Mouse (Mus musculus): ENCODE data around the gene Lsamp. TPM values are rescaled to one million over a fixed set of nuclear protein-coding genes. Genes with fewer than 3 reads are reported as not detected.

Gene Lsamp
- polyA plus RNA-seq, 1 experiment = 0.04 TPM

GRCm38 (mm10) chr16:41888546-41889165 lies 1904.5 kb downstream of the Lsamp start:
- 94% methylated on average over 16 of the region's 16 CpGs for WGBS
- Histone ChIP-seq H3K27me3 (ENCODE audit: control insufficient read depth, insufficient read depth, low read length) (no peaks in the 10 kb centered on the region), H3K27ac (ENCODE audit: insufficient read depth, low read length) (no peak overlapping the region), H3K4me1 (ENCODE audit: control insufficient read depth, insufficient read depth, insufficient read length) (no peaks in the 10 kb centered on the region), H3K36me3 (ENCODE audit: control insufficient read depth, insufficient read depth, low read length) (no peaks in the 10 kb centered on the region), H3K4me3 (ENCODE audit: extremely low read depth, insufficient read depth, insufficient read length) (no peak overlapping the region)
- DNase-seq (ENCODE audit: low read depth in 1 of 2, low spot score in 2 of 2) = no peak
- TF ChIP-seq POLR2A (IDR thresholded peaks at IDR 0.05; ENCODE audit: low read depth, low read length) = no peak

GRCm38 (mm10) chr16:41900783-41901182 lies 1916.6 kb downstream of the Lsamp start:
- TF ChIP-seq CTCF (IDR thresholded peaks at IDR 0.05; ENCODE audit: extremely low read depth, insufficient read depth, insufficient read length, insufficient replicate concordance) (no peak), POLR2A (IDR thresholded peaks at IDR 0.05; ENCODE audit: low read depth, low read length) (no peak)
- WGBS = 49% methylated on average over 2 of the region's 2 CpGs
- Histone ChIP-seq H3K27ac (ENCODE audit: insufficient read depth, low read length) (no peak overlapping the region), H3K36me3 (ENCODE audit: control insufficient read depth, insufficient read depth, low read length) (no peaks in the 10 kb centered on the region), H3K27me3 (ENCODE audit: control insufficient read depth, insufficient read depth, low read length) (no peaks in the 10 kb centered on the region), H3K4me3 (ENCODE audit: extremely low read depth, insufficient read depth, insufficient read length) (no peak overlapping the region), H3K4me1 (ENCODE audit: control insufficient read depth, insufficient read depth, insufficient read length) (no peaks in the 10 kb centered on the region)
- DNase-seq (ENCODE audit: low read depth in 1 of 2, low spot score in 2 of 2) = no peak

GRCm38 (mm10) chr16:41903654-41904053 lies 1919.5 kb downstream of the Lsamp start:
- no peaks in the 10 kb centered on the region for H3K36me3 ChIP-seq (ENCODE audit: control insufficient read depth, insufficient read depth, low read length)

GRCm38 (mm10) chr16:41912584-41913193 lies 1928.5 kb downstream of the Lsamp start:
- DNase-seq (ENCODE audit: low read depth in 1 of 2, low spot score in 2 of 2) = no peak
- Histone ChIP-seq H3K36me3 (ENCODE audit: control insufficient read depth, insufficient read depth, low read length) (no peaks in the 10 kb centered on the region), H3K27me3 (ENCODE audit: control insufficient read depth, insufficient read depth, low read length) (no peaks in the 10 kb centered on the region), H3K4me1 (ENCODE audit: control insufficient read depth, insufficient read depth, insufficient read length) (no peaks in the 10 kb centered on the region), H3K4me3 (ENCODE audit: extremely low read depth, insufficient read depth, insufficient read length) (no peak overlapping the region), H3K27ac (ENCODE audit: insufficient read depth, low read length) (no peak overlapping the region)
- no peak for TF ChIP-seq POLR2A (IDR thresholded peaks at IDR 0.05; ENCODE audit: low read depth, low read length)
- no peak for TF ChIP-seq CTCF (IDR thresholded peaks at IDR 0.05; ENCODE audit: extremely low read depth, insufficient read depth, insufficient read length, insufficient replicate concordance)
- WGBS = 84% methylated on average over 4 of the region's 4 CpGs

More at GRCm38 (mm10) chr16:41903654-41904053, 1919.5 kb downstream of the Lsamp start:
- Histone ChIP-seq H3K4me3 (ENCODE audit: extremely low read depth, insufficient read depth, insufficient read length) (no peak overlapping the region), H3K27me3 (ENCODE audit: control insufficient read depth, insufficient read depth, low read length) (no peaks in the 10 kb centered on the region), H3K27ac (ENCODE audit: insufficient read depth, low read length) (no peak overlapping the region), H3K4me1 (ENCODE audit: control insufficient read depth, insufficient read depth, insufficient read length) (no peaks in the 10 kb centered on the region)
- no peak for TF ChIP-seq CTCF (IDR thresholded peaks at IDR 0.05; ENCODE audit: extremely low read depth, insufficient read depth, insufficient read length, insufficient replicate concordance)
- TF ChIP-seq POLR2A (IDR thresholded peaks at IDR 0.05; ENCODE audit: low read depth, low read length) = no peak
- DNase-seq (ENCODE audit: low read depth in 1 of 2, low spot score in 2 of 2) = no peak
- 86% methylated on average over 3 of the region's 3 CpGs for WGBS

DNA sequence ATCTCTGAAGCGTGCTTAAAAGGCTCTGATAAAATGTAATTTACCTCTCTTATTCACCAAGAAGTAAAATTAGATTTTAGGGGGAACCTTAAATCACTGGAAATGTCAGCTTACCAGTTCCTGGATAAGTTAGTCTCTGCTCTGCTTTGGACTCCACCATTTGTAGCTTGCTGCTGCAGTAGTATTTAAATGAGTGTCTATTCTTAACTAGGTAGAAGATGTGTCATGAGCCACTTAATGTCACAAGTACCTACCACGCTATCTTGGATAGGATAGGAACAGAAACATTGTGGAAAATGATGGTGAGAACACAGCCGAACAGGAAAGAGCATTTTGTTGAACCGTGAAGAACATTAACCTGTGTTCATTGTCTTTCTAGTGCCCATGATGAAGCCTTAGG lies 1929.2 kb downstream of the Lsamp start:
- Histone ChIP-seq H3K36me3 (ENCODE audit: control insufficient read depth, insufficient read depth, low read length) (no peaks in the 10 kb centered on the region), H3K4me3 (ENCODE audit: extremely low read depth, insufficient read depth, insufficient read length) (no peak overlapping the region), H3K27me3 (ENCODE audit: control insufficient read depth, insufficient read depth, low read length) (no peaks in the 10 kb centered on the region), H3K27ac (ENCODE audit: insufficient read depth, low read length) (no peak overlapping the region), H3K4me1 (ENCODE audit: control insufficient read depth, insufficient read depth, insufficient read length) (no peaks in the 10 kb centered on the region)
- TF ChIP-seq POLR2A (IDR thresholded peaks at IDR 0.05; ENCODE audit: low read depth, low read length) = no peak
- TF ChIP-seq CTCF (IDR thresholded peaks at IDR 0.05; ENCODE audit: extremely low read depth, insufficient read depth, insufficient read length, insufficient replicate concordance) = no peak
- no peak for DNase-seq (ENCODE audit: low read depth in 1 of 2, low spot score in 2 of 2)
- WGBS = 84% methylated on average over 4 of the region's 4 CpGs

- Histone ChIP-seq H3K4me3 (ENCODE audit: extremely low read depth, insufficient read depth, insufficient read length) (no peak overlapping the region), H3K4me1 (ENCODE audit: control insufficient read depth, insufficient read depth, insufficient read length) (no peaks in the 10 kb centered on the region), H3K27ac (ENCODE audit: insufficient read depth, low read length) (no peak overlapping the region), H3K36me3 (ENCODE audit: control insufficient read depth, insufficient read depth, low read length) (no peaks in the 10 kb centered on the region), H3K27me3 (ENCODE audit: control insufficient read depth, insufficient read depth, low read length) (no peaks in the 10 kb centered on the region)
- WGBS = 87% methylated on average over 3 of the region's 3 CpGs
- no peak for DNase-seq (ENCODE audit: low read depth in 1 of 2, low spot score in 2 of 2)
- TF ChIP-seq POLR2A (IDR thresholded peaks at IDR 0.05; ENCODE audit: low read depth, low read length) = no peak
- no peak for TF ChIP-seq CTCF (IDR thresholded peaks at IDR 0.05; ENCODE audit: extremely low read depth, insufficient read depth, insufficient read length, insufficient replicate concordance)
Measured at GRCm38 (mm10) chr16:41916342-41916741, 1932.2 kb downstream of the Lsamp start.
